Mouse (Mus musculus) intestine, postnatal 0 days (tissue): ENCODE results near the gene Gm10188. TPM values are rescaled to one million over a fixed set of nuclear protein-coding genes. Genes with fewer than 3 reads are reported as not detected.
A peak's percentile ranks its signal among the peaks of the same experiment; 100 is the strongest.

Experiments
- ATAC-seq: fragments of 200-750 bp; cut with Nextera tagmentation; 2 replicates; pipeline ENCODE4 v1.8.0; 2017; ENCODE audit warnings: mild to moderate bottlenecking, moderate TSS enrichment, moderate library complexity
- H3K27ac ChIP-seq: fragments of 300-500 bp; sonication (generic); 2 replicates; pipeline ENCODE4 v1.5.1; 2014; ENCODE audit warnings: mild to moderate bottlenecking, low read depth, low read length, moderate library complexity
- H3K27me3 ChIP-seq: fragments of 300-500 bp; sonication (generic); replicated peaks from 2 replicates; pipeline ENCODE4 v1.6.1; 2014; ENCODE audit warnings: low read length, mixed read lengths; ENCODE audit not compliant: control insufficient read depth, insufficient read depth
- H3K36me3 ChIP-seq: fragments of 300-500 bp; sonication (generic); 2 replicates; pipeline ENCODE4 v1.6.1; 2014; ENCODE audit warnings: mild to moderate bottlenecking, moderate library complexity; ENCODE audit not compliant: control insufficient read depth, insufficient read depth
- H3K4me1 ChIP-seq: fragments of 300-500 bp; sonication (generic); replicated peaks from 2 replicates; pipeline ENCODE4 v1.6.1; 2014; ENCODE audit warnings: antibody characterized with exemption, low read length, mixed read lengths; ENCODE audit not compliant: control insufficient read depth, insufficient read depth
- H3K4me2 ChIP-seq: fragments of 300-500 bp; sonication (generic); replicated peaks from 2 replicates; pipeline ENCODE4 v1.6.1; 2014; ENCODE audit warnings: low read depth, mild to moderate bottlenecking, moderate library complexity
- H3K4me3 ChIP-seq: fragments of 300-500 bp; sonication (generic); 2 replicates; pipeline ENCODE4 v1.5.1; 2014; ENCODE audit warnings: low read depth, low read length
- H3K9ac ChIP-seq: fragments of 300-500 bp; sonication (generic); 2 replicates; pipeline ENCODE4 v1.6.1; 2014; ENCODE audit warnings: mild to moderate bottlenecking, low read depth, low read length
- H3K9me3 ChIP-seq: fragments of 300-500 bp; sonication (generic); 2 replicates; pipeline ENCODE4 v1.6.1; 2016; ENCODE audit warnings: mixed run types; ENCODE audit not compliant: control insufficient read depth
- CTCF ChIP-seq: sonication (generic); IDR thresholded peaks from 2 replicates; pipeline ENCODE4 v1.5.1; 2016; ENCODE audit warnings: low read depth, mild to moderate bottlenecking, control low read depth, antibody characterized with exemption, moderate library complexity
- WGBS: fragments of 180-500 bp; shearing (Covaris S2); extraction: QIAGEN DNeasy Blood & Tissue Kit; methylation state at CpG from one replicate; pipeline ENCODE4 v1.1.7; 2014; 5-methylcytosine and 5-hydroxymethylcytosine counted together
- polyA plus RNA-seq: library from polyadenylated mRNA; unstranded; fragments of >200 nt; fragmentation: Nextera tagmentation; extraction: Ambion mirVana; gene quantifications from 2 replicates; pipeline ENCODE4 v1.2.1, GENCODE M21; 2015

Gm10188 gene
- polyA plus RNA-seq, 1 experiment from 2014 or later: not detected

GRCm38 (mm10) chr1:132266791-132267557 lies 37.4 kb upstream of the Gm10188 start:
- Histone ChIP-seq H3K27me3 (no peaks in the 10 kb centered on the region), H3K4me1 (no peaks in the 10 kb centered on the region), H3K9ac (no peak overlapping the region), H3K9me3 (no peaks in the 10 kb centered on the region), H3K36me3 (no peaks in the 10 kb centered on the region), H3K4me2 (no peak overlapping the region), H3K27ac (no peak overlapping the region), H3K4me3 (no peak overlapping the region)
- no peak for TF ChIP-seq CTCF
- WGBS: 37% methylated on average over 8 of the region's 8 CpGs
- no peak for ATAC-seq

- no peak overlapping the region for H3K27ac ChIP-seq
- ATAC-seq: no peak
- H3K4me1 ChIP-seq: no peaks in the 10 kb centered on the region
- no peak for TF ChIP-seq CTCF
- WGBS: 87% methylated on average over 10 of the region's 10 CpGs
- H3K9me3 ChIP-seq: no peaks in the 10 kb centered on the region
- H3K4me2 ChIP-seq: no peak overlapping the region
- no peak overlapping the region for H3K9ac ChIP-seq
- H3K27me3 ChIP-seq: no peaks in the 10 kb centered on the region
- no peak overlapping the region for H3K4me3 ChIP-seq
- no peaks in the 10 kb centered on the region for H3K36me3 ChIP-seq
These were observed 36.4 kb upstream of the Gm10188 start for GRCm38 (mm10) chr1:132265936-132266335.

GRCm38 (mm10) chr1:132265211-132265859 lies 35.8 kb upstream of the Gm10188 start:
- H3K27ac ChIP-seq: no peak overlapping the region
- H3K4me3 ChIP-seq: no peak overlapping the region
- ATAC-seq: no peak
- no peaks in the 10 kb centered on the region for H3K9me3 ChIP-seq
- WGBS: 69% methylated on average over 8 of the region's 8 CpGs
- H3K4me2 ChIP-seq: no peak overlapping the region
- TF ChIP-seq CTCF: no peak
- no peaks in the 10 kb centered on the region for H3K36me3 ChIP-seq
- H3K4me1 ChIP-seq: no peaks in the 10 kb centered on the region
- no peaks in the 10 kb centered on the region for H3K27me3 ChIP-seq
- H3K9ac ChIP-seq: no peak overlapping the region

- Histone ChIP-seq H3K27me3 (no peaks in the 10 kb centered on the region), H3K4me1 (no peaks in the 10 kb centered on the region), H3K4me2 (no peak overlapping the region), H3K9me3 (no peaks in the 10 kb centered on the region), H3K4me3 (no peak overlapping the region), H3K27ac (no peak overlapping the region), H3K36me3 (no peaks in the 10 kb centered on the region), H3K9ac (no peak overlapping the region)
- ATAC-seq: no peak
- TF ChIP-seq CTCF: no peak
- WGBS: 68% methylated on average over 7 of the region's 7 CpGs
These were observed 35.0 kb upstream of the Gm10188 start for GRCm38 (mm10) chr1:132264577-132264976.

- no peaks in the 10 kb centered on the region for H3K4me1 ChIP-seq
- H3K4me3 ChIP-seq: no peak overlapping the region
- no peaks in the 10 kb centered on the region for H3K9me3 ChIP-seq
- no peaks in the 10 kb centered on the region for H3K36me3 ChIP-seq
- no peak overlapping the region for H3K4me2 ChIP-seq
- no peak overlapping the region for H3K27ac ChIP-seq
- no peaks in the 10 kb centered on the region for H3K27me3 ChIP-seq
- no peak for TF ChIP-seq CTCF
- H3K9ac ChIP-seq: no peak overlapping the region
- 91% methylated on average over 4 of the region's 4 CpGs for WGBS
- ATAC-seq: no peak
These were observed 34.1 kb upstream of the Gm10188 start for GRCm38 (mm10) chr1:132263618-132264017.

GRCm38 (mm10) chr1:132261058-132261457 lies 31.5 kb upstream of the Gm10188 start:
- H3K9ac ChIP-seq: no peak overlapping the region
- ATAC-seq: no peak
- H3K27ac ChIP-seq: no peak overlapping the region
- H3K4me3 ChIP-seq: no peak overlapping the region
- no peak overlapping the region for H3K4me2 ChIP-seq
- H3K36me3 ChIP-seq: no peaks in the 10 kb centered on the region
- H3K4me1 ChIP-seq: no peaks in the 10 kb centered on the region
- peak; percentile 60 for TF ChIP-seq CTCF
- 72% methylated on average over 5 of the region's 5 CpGs for WGBS
- no peaks in the 10 kb centered on the region for H3K27me3 ChIP-seq
- no peaks in the 10 kb centered on the region for H3K9me3 ChIP-seq
